Mouse (Mus musculus): ENCODE measurements around the gene Kcnj4.
A peak's percentile ranks its signal among the peaks of the same experiment; 100 is the strongest.
"Not testable (repeated sequence)": the region's sequence is repeated elsewhere in the genome, so short reads cannot be mapped to it uniquely, and the experiment has no call there.

Kcnj4 gene

DNA sequence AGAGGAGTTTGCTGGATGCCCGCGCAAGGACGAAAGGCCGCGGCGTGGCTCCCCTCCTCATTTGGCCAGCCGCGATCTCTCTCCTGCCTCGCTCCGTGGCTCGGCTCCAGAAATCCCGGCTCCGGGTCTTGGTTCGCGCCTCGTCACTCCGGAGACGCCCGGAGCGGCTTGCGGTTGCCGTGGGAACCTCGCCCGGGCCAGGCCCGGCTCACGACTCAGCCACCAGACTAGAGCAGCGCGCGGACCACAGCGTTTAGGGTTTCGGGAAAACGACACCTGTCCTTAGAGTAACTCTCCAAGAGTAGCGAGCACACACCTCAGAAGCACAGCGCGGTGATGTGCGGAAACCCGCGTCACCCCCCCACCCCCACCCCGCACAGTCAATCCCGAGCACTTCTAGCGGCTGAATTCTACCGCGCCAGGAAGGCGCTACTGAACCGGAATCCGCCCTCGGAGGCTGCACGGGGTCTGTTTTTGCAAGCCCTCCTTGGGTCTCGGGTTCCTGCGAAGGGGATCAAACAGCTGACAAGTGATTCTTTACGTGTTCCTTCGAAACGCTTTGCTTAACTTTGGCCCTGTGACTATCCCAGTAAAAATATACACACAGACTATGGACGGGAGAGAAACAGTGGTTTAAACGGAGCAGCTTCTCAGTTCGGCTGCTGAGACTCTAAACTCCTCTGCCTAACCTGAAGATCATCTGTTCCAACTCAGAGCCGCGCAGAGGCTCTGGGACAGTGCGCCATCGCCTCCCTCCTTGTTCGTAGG is 6.7 kb upstream of the Kcnj4 start:
- DNase-seq, result peak; percentile 97 to 98

DNA sequence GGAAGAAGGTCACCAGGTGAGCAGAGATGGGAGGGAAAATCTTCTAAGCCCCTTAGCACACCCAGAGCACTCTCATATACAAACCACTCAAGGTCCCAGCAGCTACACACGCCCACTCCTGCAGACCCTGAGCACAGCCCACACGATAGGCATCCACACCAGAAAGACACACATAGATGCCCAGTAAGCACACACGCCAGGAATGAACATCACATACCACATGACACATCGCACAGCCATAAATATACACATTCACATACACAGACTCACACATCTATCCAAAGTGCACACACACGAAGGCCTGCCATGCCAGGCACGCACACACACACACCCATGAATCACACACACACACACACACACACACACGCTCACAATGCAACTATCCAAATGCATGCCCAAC is 5.4 kb upstream of the Kcnj4 start:
- DNase-seq, result no peak

GRCm38 (mm10) chr15:79509998-79510397 is 5.0 kb upstream of the Kcnj4 start:
- no peak for DNase-seq

DNA sequence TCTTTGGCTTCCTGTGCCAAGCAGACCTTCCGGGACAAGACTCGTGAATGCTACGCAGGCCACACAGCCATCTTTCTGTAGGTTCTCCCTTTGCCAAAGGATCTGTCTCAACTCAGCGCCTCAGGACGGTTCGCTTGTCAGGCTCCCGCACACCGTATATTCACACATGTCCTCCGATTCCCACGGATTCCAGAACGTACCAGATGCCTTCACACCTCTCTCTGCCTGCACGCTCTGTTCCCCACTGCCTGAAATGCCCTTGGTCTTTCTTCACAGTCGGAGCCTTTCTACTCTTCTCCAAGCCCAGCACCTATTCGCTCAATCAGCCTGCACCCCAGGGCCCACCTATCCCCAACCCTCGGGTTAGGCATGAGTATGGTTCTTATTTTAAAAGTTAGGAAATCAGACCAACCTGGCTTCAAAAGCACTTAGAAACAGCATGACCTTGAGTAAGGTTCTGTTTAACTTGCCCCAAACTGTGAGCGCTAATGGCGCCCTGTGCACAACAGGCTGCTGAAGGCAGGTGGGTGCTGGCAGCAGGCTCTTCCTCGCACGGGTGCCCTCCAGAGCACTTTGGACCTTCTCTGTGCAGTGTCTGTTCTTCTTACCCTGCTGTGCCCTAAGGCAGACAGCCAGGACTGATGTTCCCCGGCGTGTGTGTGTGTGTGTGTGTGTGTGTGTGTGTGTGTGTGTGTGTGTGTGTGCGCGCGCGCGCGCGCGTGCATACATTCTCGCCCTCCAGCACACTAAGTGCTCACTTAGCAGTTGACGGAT is 2.2 kb upstream of the Kcnj4 start:
- DNase-seq, result no peak

DNA sequence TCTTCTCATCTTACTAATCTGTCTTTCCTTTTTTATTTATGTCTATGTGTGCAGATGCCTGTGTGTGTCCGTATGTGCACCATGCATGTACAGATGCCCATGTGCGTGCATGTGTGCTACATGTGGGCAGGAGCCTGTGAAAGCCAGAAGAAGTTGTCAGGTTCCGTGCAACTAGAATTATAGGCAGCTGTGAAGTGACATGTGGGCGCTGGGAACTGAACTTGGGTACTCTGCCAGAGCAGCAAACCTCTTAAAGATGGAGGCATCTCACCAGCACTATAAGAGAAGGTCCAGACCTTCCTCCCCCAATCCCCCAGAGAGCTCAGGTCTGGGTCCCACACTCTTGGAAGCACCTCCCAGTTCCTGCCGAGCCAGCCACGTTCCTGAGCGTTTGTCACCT is 1.4 kb upstream of the Kcnj4 start:
- no peak for DNase-seq

GRCm38 (mm10) chr15:79505616-79506283 is 709 bp upstream of the Kcnj4 start:
- DNase-seq, result peak; percentile 86 to 89

GRCm38 (mm10) chr15:79503438-79503837 is 1.6 kb downstream of the Kcnj4 start:
- no peak for DNase-seq

GRCm38 (mm10) chr15:79502891-79503341 is 2.1 kb downstream of the Kcnj4 start:
- peak in 1 of 2 experiments; percentile 41 for DNase-seq

GRCm38 (mm10) chr15:79500110-79500509 is 4.9 kb downstream of the Kcnj4 start:
- no peak for DNase-seq

GRCm38 (mm10) chr15:79493527-79493926 is 11.5 kb downstream of the Kcnj4 start:
- DNase-seq, result peak in 1 of 2 experiments; percentile 40

DNA sequence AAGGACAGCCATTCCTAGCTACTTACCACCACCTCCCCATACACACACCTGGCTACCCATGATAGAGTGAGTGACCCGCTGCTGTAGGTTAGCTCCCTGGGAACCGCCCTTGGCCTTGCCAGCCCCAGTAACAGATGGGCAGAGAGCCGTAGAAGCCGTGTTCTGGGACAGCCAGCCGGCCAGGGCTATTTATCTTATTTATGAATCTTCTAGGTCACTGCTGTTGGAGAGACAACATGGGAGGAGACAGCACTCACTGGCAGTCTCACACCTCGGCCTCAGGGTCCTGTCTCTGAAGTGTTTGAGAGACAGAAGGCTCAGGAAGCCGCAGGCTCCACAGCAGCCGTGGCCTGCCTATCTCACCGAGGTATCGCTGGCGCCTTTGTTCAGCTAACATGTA is 15.6 kb downstream of the Kcnj4 start:
- DNase-seq, result no peak

- no peak for DNase-seq
Measured at GRCm38 (mm10) chr15:79481181-79481688, 23.8 kb downstream of the Kcnj4 start.

GRCm38 (mm10) chr15:79477227-79477626 is 27.8 kb downstream of the Kcnj4 start:
- no peak for DNase-seq

DNA sequence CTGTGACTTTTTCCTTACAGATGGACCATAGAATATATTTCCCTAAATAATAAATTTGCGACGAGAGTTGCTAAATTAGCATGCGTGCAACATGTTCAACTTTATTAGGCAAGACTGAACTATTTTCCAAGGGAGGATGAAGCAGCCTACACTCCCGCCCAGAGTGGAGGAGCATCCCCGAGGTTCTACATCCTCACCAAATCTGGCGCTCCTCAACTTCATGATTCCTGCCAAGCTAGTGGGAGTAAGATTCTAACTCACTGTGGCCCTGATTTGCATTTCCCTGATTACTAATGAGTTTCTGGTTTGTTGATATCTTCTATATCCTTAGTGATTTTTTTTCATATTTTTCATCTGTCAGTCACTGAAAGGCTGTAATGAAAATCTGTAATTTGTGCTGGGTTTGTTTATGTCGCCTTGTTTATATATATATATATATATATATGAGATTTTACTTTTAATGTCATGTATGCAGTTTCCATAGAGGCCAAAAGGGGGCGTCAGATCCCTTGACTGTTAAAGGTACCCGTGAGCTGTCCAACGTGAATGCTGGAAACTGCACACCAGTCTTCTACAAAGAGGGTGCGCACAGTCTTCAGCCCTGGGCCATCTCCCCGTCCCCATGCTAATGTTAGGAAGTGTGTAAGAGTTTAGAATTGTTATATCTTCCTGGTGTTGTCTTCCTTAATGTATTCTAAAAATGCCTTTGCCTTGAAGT is 31.2 kb downstream of the Kcnj4 start:
- DNase-seq, result no peak

DNA sequence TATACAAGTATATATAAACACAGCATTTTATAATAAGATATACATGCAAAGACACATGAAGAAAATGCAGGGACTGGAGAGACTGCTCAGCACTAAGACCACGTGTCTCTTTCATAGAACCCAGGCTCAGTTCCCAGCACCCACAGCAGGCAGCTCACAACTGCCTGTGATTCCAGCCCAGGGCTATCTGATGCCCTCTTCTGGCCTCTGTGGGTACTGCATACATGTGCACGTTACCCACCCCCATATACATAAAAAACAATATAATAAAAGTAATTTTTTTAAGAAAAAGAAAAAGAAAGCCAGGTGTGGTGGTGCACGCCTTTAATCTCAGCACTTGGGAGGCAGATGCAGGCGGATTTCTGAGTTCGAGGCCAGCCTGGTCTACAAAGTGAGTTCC is 32.0 kb downstream of the Kcnj4 start:
- DNase-seq, result no peak

- no peak for DNase-seq
Measured at GRCm38 (mm10) chr15:79471095-79471494, 33.9 kb downstream of the Kcnj4 start.

GRCm38 (mm10) chr15:79470583-79470982 is 34.5 kb downstream of the Kcnj4 start:
- no peak for DNase-seq

DNA sequence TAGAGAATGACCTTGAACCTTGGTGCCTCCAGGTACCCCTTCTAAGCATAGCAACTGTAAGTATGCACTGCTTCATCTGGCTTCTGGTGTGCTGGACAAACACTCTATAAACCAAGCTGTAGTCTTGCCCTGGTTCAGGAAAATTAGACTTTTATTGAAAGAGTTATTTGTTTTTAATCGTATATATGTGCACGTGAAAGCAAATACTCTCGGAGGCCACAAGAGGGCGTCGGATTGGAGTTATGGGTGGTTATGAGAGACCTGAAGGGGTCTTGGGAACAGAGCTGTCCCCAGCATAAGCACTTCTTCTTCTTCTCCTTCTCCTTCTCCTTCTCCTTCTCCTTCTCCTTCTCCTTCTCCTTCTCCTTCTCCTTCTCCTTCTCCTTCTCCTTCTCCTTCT is 35.5 kb downstream of the Kcnj4 start:
- no peak for DNase-seq

DNA sequence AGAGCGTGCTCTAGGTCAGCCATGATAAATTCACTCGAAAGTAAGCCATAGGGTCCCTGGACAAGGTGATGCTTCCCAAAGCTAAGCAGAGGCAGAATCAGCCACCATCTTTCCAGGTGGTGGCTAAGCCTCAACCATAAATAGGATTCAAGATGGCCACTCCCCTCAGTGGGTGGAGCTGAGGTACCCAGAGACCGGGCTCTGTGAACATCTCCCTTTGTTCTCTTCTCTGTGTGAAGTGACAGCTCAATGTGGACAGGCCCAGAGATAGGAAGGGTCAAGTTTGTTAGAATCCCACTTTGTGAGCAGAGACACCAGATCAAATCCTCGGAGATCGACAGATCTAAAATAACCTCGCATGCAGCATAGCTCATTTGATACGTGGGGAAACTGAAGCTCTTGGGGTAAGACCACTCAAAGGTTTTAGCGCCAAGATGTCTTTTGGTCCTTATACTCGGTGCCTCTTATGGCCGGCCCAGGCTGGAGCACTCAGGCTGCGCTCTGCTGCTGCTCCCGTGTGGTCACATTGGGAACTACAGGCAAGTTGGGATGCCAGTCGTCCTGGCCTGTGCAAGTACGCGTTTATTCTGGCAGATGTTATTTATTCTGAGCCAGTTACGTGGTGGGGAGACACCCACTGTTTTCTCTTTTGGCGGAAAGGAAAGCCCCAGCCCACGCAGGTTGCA is 38.3 kb downstream of the Kcnj4 start:
- peak; percentile 93 to 95 for DNase-seq

DNA sequence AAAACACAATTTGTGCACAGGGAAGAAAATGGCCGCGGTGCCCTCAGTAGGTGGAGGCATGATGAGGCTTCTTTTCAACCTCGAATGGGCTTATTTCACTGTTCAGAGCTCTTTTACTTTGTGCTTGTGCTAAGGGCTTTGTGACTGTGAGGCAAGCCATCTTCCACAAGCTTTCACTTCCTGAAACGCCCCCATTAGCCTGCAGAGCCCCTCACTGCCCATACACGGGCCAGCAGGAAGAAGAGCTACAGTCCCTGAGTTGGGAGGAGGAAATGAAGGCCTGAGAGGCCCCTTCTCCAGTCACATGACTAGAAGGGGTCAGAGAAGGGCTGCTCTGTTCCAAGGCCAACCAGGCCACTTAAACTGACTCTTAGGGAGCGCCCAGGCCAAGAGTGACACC is 48.5 kb downstream of the Kcnj4 start:
- DNase-seq, result no peak

DNA sequence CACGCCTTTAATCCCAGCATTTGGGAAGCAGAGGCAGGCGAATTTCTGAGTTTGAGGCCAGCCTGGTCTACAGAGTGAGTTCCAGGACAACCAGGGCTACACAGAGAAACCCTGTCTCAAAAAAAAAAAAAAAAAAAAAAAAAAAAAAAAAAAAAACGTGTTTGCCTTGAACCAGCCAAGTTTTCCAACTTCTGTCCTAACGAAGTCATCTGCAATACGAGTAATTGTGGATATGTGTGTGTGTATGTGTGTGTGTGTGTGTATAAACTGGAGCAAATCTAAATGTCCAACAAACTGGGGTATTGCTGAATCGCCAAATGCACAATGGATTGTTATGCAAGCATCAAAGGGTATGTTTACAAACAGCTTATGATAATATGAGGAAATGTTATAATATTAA is 48.9 kb downstream of the Kcnj4 start:
- DNase-seq, result not testable (repeated sequence)

Measured in cerebellum, postnatal 10 days (tissue).